Mouse (Mus musculus) heart, postnatal 0 days (tissue): Measurements from ENCODE around the gene Sh3glb1. TPM values are rescaled to one million over a fixed set of nuclear protein-coding genes. Genes with fewer than 3 reads are reported as not detected.

Source experiments
- ATAC-seq: fragments of 200-750 bp; cut with Nextera tagmentation; 2 replicates; pipeline ENCODE4 v1.8.0; 2017; ENCODE audit warnings: low read depth, moderate number of reproducible peaks, moderate library complexity; ENCODE audit not compliant: insufficient read depth
- DNase-seq: peaks from one replicate; pipeline ENCODE4 v3.0.0-alpha.2; 2016; ENCODE audit warnings: low spot score
- H3K27ac ChIP-seq: fragments of 300-500 bp; sonication (generic); 2 replicates; pipeline ENCODE4 v1.5.1; 2014; ENCODE audit warnings: low read depth, mild to moderate bottlenecking
- H3K27me3 ChIP-seq: fragments of 300-500 bp; sonication (generic); 2 replicates; pipeline ENCODE4 v1.6.1; 2014; ENCODE audit warnings: low read length, mixed read lengths; ENCODE audit not compliant: control insufficient read depth, insufficient read depth
- H3K36me3 ChIP-seq: fragments of 300-500 bp; sonication (generic); replicated peaks from 2 replicates; pipeline ENCODE4 v1.6.1; 2014; ENCODE audit warnings: low read length, mixed read lengths; ENCODE audit not compliant: control insufficient read depth, insufficient read depth
- H3K4me1 ChIP-seq: fragments of 300-500 bp; sonication (generic); 2 replicates; pipeline ENCODE4 v1.6.1; 2014; ENCODE audit warnings: antibody characterized with exemption; ENCODE audit not compliant: control insufficient read depth, insufficient read depth
- H3K4me2 ChIP-seq: fragments of 300-500 bp; sonication (generic); 2 replicates; pipeline ENCODE4 v1.6.1; 2014; ENCODE audit warnings: low read depth, mild to moderate bottlenecking, low read length, moderate library complexity
- H3K4me3 ChIP-seq: fragments of 300-500 bp; sonication (generic); 2 replicates; pipeline ENCODE4 v1.5.1; 2014; ENCODE audit warnings: low read depth, low read length
- H3K9ac ChIP-seq: fragments of 300-500 bp; sonication (generic); replicated peaks from 2 replicates; pipeline ENCODE4 v1.6.1; 2014; ENCODE audit warnings: low read depth, low read length, mixed read lengths
- H3K9me3 ChIP-seq: fragments of 300-500 bp; sonication (generic); replicated peaks from 2 replicates; pipeline ENCODE4 v1.6.1; 2016; ENCODE audit warnings: low read length; ENCODE audit not compliant: control insufficient read depth
- CTCF ChIP-seq: IDR thresholded peaks from 2 replicates; pipeline ENCODE4 v1.5.1; 2016; ENCODE audit warnings: antibody characterized with exemption, control low read depth, low read depth
- EP300 ChIP-seq: IDR thresholded peaks from 2 replicates; pipeline ENCODE4 v1.6.1; 2016; ENCODE audit warnings: antibody characterized with exemption, low read depth
- WGBS: fragments of 180-500 bp; shearing (Covaris S2); extraction: QIAGEN DNeasy Blood & Tissue Kit; methylation state at CpG from one replicate; pipeline ENCODE4 v1.1.7; 2014; 5-methylcytosine and 5-hydroxymethylcytosine counted together
- polyA plus RNA-seq: library from polyadenylated mRNA; unstranded; fragments of >200 nt; fragmentation: Nextera tagmentation; extraction: Ambion mirVana; gene quantifications from 2 replicates; pipeline ENCODE4 v1.2.1, GENCODE M21; 2015
- total RNA-seq: library from RNA; depleted of rRNA; stranded (reverse); fragments of >200 nt; gene quantifications from 2 replicates; pipeline ENCODE4 v1.2.3, GENCODE M21; 2014; ENCODE audit warnings: low replicate concordance

The Sh3glb1 gene
- total and polyA plus RNA-seq, 2 experiments from 2014 or later: 139 to 231 TPM

GRCm38 (mm10) chr3:144717121-144717520, 3.0 kb downstream of the Sh3glb1 start:
- Histone ChIP-seq H3K27ac (no peak overlapping the region), H3K4me2 (peak overlapping the region; percentile 79), H3K4me3 (no peak overlapping the region), H3K9ac (no peak overlapping the region), H3K27me3 (no peaks in the 10 kb centered on the region), H3K4me1 (peaks cover 45% of the 10 kb centered on the region), H3K9me3 (no peaks in the 10 kb centered on the region), H3K36me3 (peaks cover 10% of the 10 kb centered on the region)
- WGBS: 65% methylated on average over 3 of the region's 3 CpGs
- ATAC-seq (no peak), DNase-seq (no peak)
- no peak for TF ChIP-seq CTCF
- TF ChIP-seq EP300: no peak

- no peak for ATAC-seq
- Histone ChIP-seq H3K36me3 (peaks cover 23% of the 10 kb centered on the region), H3K27me3 (no peaks in the 10 kb centered on the region), H3K4me1 (peaks cover 45% of the 10 kb centered on the region), H3K9me3 (no peaks in the 10 kb centered on the region), H3K4me3 (no peak overlapping the region; the same call in 1 of the 2 replicates), H3K4me2 (peak overlapping the region; percentile 34), H3K27ac (peak overlapping the region; percentile 57), H3K9ac (0 out of 2 replicates have a peak overlapping the region, but pooled peaks have one; percentile 6)
- TF ChIP-seq EP300 (no peak), CTCF (no peak)
- DNase-seq: no peak
- WGBS: 57% methylated on average over 9 of the region's 9 CpGs
Measured at GRCm38 (mm10) chr3:144715901-144716300, 4.2 kb downstream of the Sh3glb1 start.

GRCm38 (mm10) chr3:144715033-144715432, 5.1 kb downstream of the Sh3glb1 start:
- 57% methylated on average over 7 of the region's 7 CpGs for WGBS
- ATAC-seq: no peak

GRCm38 (mm10) chr3:144714606-144715005, 5.5 kb downstream of the Sh3glb1 start:
- Histone ChIP-seq H3K9ac (0 out of 2 replicates have a peak overlapping the region, but pooled peaks have one; percentile 39), H3K36me3 (peaks cover 33% of the 10 kb centered on the region), H3K4me3 (no peak overlapping the region), H3K4me2 (peak overlapping the region; percentile 20), H3K9me3 (no peaks in the 10 kb centered on the region), H3K27ac (peak overlapping the region; percentile 78), H3K4me1 (peaks cover 45% of the 10 kb centered on the region), H3K27me3 (no peaks in the 10 kb centered on the region)
- DNase-seq (peak; percentile 57), ATAC-seq (no peak)
- WGBS: 24% methylated on average over 8 of the region's 8 CpGs
- TF ChIP-seq CTCF (no peak), EP300 (no peak)

More at GRCm38 (mm10) chr3:144715033-144715432, 5.1 kb downstream of the Sh3glb1 start:
- H3K9me3 ChIP-seq: no peaks in the 10 kb centered on the region
- peak overlapping the region; percentile 20 for H3K4me2 ChIP-seq
- TF ChIP-seq EP300 (no peak), CTCF (no peak)
- H3K27ac ChIP-seq: peak overlapping the region; percentile 78
- H3K9ac ChIP-seq: no peak overlapping the region
- H3K4me1 ChIP-seq: peaks cover 45% of the 10 kb centered on the region
- no peaks in the 10 kb centered on the region for H3K27me3 ChIP-seq
- DNase-seq: no peak
- no peak overlapping the region for H3K4me3 ChIP-seq
- H3K36me3 ChIP-seq: peaks cover 29% of the 10 kb centered on the region

- peak; percentile 31 for DNase-seq
- TF ChIP-seq CTCF: no peak
- no peak for TF ChIP-seq EP300
- peaks cover 45% of the 10 kb centered on the region for H3K4me1 ChIP-seq
- 0 out of 2 replicates have a peak, but pooled peaks have one; percentile 27 for ATAC-seq
- peak overlapping the region; percentile 78 for H3K27ac ChIP-seq
- H3K36me3 ChIP-seq: peaks cover 35% of the 10 kb centered on the region
- H3K4me3 ChIP-seq: no peak overlapping the region
- WGBS: 30% methylated on average over 7 of the region's 7 CpGs
- no peaks in the 10 kb centered on the region for H3K27me3 ChIP-seq
- H3K9ac ChIP-seq: 0 out of 2 replicates have a peak overlapping the region, but pooled peaks have one; percentile 39
- peak overlapping the region; percentile 20; the same call in 1 of the 2 replicates for H3K4me2 ChIP-seq
- no peaks in the 10 kb centered on the region for H3K9me3 ChIP-seq
Measured at GRCm38 (mm10) chr3:144714126-144714525, 6.0 kb downstream of the Sh3glb1 start.

GRCm38 (mm10) chr3:144711607-144712206, 8.4 kb downstream of the Sh3glb1 start:
- no peak overlapping the region for H3K27ac ChIP-seq

More at GRCm38 (mm10) chr3:144711607-144712206, 8.4 kb downstream of the Sh3glb1 start:
- DNase-seq: no peak
- Histone ChIP-seq H3K4me3 (no peak overlapping the region), H3K27me3 (no peaks in the 10 kb centered on the region), H3K36me3 (peaks cover 56% of the 10 kb centered on the region), H3K4me2 (no peak overlapping the region), H3K9me3 (no peaks in the 10 kb centered on the region), H3K9ac (no peak overlapping the region), H3K4me1 (peaks cover 29% of the 10 kb centered on the region)
- no peak for TF ChIP-seq EP300
- no peak for TF ChIP-seq CTCF
- ATAC-seq: no peak
- WGBS: 71% methylated on average over 6 of the region's 6 CpGs
